Mouse (Mus musculus): Measurements from ENCODE around the gene Ooep. TPM values are rescaled to one million over a fixed set of nuclear protein-coding genes. Genes with fewer than 3 reads are reported as not detected.

Gene Ooep
- polyA plus RNA-seq, 1 experiment from 2014 or later: 0.24 TPM

Other genes with a start within 250 kb of the Ooep start
- gene Gsta4, start 196.0 kb downstream of the Ooep start, polyA plus RNA-seq (2014; fragmentation: Nextera tagmentation; extraction: Ambion mirVana): 43.1 and 46.6 TPM in 2 replicates
- gene Gsta1, start 148.1 kb downstream of the Ooep start, polyA plus RNA-seq (2014; fragmentation: Nextera tagmentation; extraction: Ambion mirVana): 1.2 and 3.1 TPM in 2 replicates
- gene Gm3776, start 121.6 kb downstream of the Ooep start, polyA plus RNA-seq (2014; fragmentation: Nextera tagmentation; extraction: Ambion mirVana): 1.1 and 1.7 TPM in 2 replicates
- not detected in 2 replicates for gene Gm10639, start 88.8 kb downstream of the Ooep start, polyA plus RNA-seq (2014; fragmentation: Nextera tagmentation; extraction: Ambion mirVana)
- not detected in 2 replicates for gene Omt2a, start 63.9 kb downstream of the Ooep start, polyA plus RNA-seq (2014; fragmentation: Nextera tagmentation; extraction: Ambion mirVana)
- gene Omt2b, start 51.1 kb downstream of the Ooep start, polyA plus RNA-seq (2014; fragmentation: Nextera tagmentation; extraction: Ambion mirVana): not detected in 2 replicates
- gene Gsta2, start 22.9 kb downstream of the Ooep start, polyA plus RNA-seq (2014; fragmentation: Nextera tagmentation; extraction: Ambion mirVana): 0.74 and 2.9 TPM in 2 replicates
- not detected in 2 replicates for gene Dppa5a, start 10.5 kb downstream of the Ooep start, polyA plus RNA-seq (2014; fragmentation: Nextera tagmentation; extraction: Ambion mirVana)
- 0.54 and 0.86 TPM in 2 replicates for gene Ddx43, start 17.1 kb upstream of the Ooep start, polyA plus RNA-seq (2014; fragmentation: Nextera tagmentation; extraction: Ambion mirVana)
- gene Cgas, start 64.5 kb upstream of the Ooep start, polyA plus RNA-seq (2014; fragmentation: Nextera tagmentation; extraction: Ambion mirVana): 1.9 and 2.4 TPM in 2 replicates
- gene Mto1, start 69.5 kb upstream of the Ooep start, polyA plus RNA-seq (2014; fragmentation: Nextera tagmentation; extraction: Ambion mirVana): 25.5 and 26.8 TPM in 2 replicates
- 0.44 TPM in 1 of 2 replicates, not detected in the other for gene Gm17324, start 70.1 kb upstream of the Ooep start, polyA plus RNA-seq (2014; fragmentation: Nextera tagmentation; extraction: Ambion mirVana)
- gene Eef1a1, start 110.4 kb upstream of the Ooep start, polyA plus RNA-seq (2014; fragmentation: Nextera tagmentation; extraction: Ambion mirVana): 5,695 and 6,055 TPM in 2 replicates
- 11.8 and 13.6 TPM in 2 replicates for gene Slc17a5, start 209.3 kb upstream of the Ooep start, polyA plus RNA-seq (2014; fragmentation: Nextera tagmentation; extraction: Ambion mirVana)
- 7.4 and 10.8 TPM in 2 replicates for gene Cd109, start 236.8 kb upstream of the Ooep start, polyA plus RNA-seq (2014; fragmentation: Nextera tagmentation; extraction: Ambion mirVana)

Measured in intestine, embryonic 14.5 days (tissue).